Mouse (Mus musculus) cerebellum, postnatal 10 days (tissue): ENCODE data around the gene Rnf10.
A peak's percentile ranks its signal among the peaks of the same experiment; 100 is the strongest.

Experiments
- DNase-seq, 2 experiments: peaks; one replicate each; pipeline ENCODE4 v3.0.0; 2021; ENCODE audit warnings: mixed read lengths in 2 of 2

Gene Rnf10

DNA sequence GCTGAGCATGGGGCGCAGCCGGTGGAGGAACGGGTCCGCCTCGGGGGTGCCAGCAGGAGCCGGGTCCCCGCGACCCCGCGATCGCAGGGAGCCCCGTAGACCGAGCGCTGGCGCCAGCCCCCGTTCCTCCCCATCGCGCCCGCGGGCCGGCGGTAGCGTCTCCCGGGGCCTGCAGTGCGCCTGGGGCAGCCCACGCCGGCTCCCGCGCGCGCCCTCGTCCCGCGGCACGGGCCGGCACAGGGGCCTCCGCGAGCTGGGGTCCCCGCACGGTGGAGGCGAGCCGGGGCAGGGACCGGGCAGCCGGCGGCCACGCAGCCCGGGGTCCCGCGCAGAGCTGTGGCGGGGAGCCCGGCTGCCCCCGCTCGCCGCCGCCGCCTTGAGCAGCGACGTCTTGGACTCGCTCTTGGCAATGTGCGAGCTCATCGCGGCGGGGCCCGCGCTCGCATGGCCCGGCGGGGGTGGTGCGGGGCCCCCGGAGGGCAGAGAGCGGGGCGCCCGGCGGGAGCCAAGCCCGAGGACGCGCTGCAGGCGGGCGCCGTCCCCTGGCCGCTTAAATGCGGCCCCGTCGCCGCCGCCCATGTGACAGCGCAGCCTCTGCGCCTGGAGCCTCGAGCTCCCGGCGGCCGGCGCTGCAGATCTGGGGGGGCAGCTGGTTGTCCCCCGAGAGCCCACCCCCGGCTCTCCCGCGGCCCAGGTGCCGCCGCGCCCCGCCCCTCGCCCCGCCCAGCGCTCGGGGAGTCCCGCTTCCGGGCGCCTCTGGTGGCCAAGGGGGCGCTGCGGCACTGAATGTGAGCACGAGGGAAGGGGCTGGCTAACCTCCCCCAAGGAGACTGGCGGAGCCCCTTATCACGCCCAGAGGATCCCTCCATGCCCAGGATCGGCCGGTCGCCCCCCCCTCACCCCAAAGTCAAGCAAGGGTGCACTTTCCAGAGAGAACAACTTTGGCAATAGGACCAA lies 78.8 kb downstream of the Rnf10 start, which contains the start of gene Cabp1:
TSS of gene Cabp1 (minus strand) at position 713 of the 957 bp plus-strand sequence.
- DNase-seq, result peak; percentile 77 to 79

DNA sequence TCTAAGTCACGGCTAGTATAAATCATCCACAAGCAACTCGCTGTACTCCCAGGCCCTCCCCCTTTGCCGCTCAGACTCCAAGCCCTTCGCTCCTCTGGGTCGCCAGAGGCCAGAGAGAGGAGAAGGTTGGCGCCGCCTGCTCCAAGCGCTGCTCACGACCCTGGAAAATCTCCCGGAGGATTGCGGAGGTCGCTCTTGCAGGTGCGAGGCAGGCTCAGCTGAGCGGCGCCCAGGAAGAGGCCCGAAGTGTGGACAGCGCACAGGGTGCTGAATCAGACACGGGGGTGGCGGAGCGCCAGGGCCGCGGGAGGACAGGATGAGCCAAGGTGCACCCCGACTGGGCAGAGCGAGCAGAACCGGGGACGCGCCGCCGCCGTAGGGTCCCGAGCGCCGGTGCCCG lies 79.5 kb downstream of the Rnf10 start:
- peak; percentile 72 to 76 for DNase-seq

DNA sequence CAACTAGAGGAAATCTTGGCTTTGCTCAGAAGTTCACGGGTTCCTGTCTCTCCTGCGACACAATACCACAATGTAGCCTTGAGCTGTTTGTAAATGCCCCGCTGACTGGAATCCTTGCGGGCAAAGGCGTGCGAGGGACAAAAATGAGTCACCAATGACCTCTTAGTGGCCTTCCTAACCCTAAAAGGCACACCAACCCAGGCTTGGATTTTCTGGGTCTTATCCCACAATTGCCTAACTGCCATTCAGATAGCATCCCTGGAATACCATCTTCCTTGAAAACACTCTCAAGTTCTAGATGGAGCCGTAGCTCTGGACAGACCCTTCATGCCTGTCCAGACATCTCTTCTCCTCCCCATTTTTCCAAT lies 79.9 kb downstream of the Rnf10 start:
- no peak for DNase-seq

DNA sequence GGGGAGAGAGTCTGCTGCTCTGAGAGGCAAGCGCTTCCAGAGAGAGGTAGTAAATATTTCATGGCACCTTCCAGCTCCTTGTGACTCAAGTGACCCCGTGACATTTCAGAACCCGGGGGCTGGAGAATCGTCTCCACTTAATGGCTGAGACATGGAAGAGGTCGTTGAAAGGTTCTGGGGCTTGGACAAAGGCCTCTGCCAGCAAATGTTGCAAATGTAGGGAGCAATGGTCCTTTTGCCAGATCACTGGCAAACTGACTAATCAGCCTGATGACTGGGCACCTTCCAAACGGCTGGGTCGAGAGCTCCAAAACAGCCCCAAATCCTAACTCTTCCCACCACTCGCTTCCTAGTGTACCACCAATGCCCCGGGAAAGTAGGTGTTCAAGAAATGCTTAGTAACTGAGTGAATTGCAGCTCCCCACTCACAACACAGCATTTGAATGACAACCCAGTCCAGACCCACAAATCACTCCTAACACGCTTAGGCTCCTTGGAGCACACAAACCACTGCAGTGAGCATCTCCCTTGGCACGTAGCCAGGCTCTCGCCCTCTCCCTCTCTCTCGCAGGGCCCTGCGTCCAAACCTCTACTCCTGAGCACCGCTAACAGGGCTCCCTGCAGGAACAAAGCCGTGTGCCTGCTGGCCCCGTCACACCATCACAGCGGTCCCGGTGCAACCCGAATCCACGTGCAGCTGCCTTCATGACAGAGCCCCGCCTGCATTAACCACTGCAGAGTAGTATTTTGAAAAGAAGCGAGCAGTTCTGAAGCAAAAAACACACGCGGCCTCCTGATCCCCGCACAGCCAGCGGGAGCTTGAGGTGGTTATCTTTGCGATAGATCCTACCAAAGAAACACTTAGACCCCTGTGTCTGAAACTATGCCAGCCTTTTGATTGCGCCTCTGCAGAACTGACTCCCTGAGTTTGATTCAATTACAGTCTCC lies 80.5 kb downstream of the Rnf10 start:
- DNase-seq, result peak; percentile 76 to 77
